Comparison of ENCODE assay signal across 9 mouse cellular contexts in the genomic region with DNA sequence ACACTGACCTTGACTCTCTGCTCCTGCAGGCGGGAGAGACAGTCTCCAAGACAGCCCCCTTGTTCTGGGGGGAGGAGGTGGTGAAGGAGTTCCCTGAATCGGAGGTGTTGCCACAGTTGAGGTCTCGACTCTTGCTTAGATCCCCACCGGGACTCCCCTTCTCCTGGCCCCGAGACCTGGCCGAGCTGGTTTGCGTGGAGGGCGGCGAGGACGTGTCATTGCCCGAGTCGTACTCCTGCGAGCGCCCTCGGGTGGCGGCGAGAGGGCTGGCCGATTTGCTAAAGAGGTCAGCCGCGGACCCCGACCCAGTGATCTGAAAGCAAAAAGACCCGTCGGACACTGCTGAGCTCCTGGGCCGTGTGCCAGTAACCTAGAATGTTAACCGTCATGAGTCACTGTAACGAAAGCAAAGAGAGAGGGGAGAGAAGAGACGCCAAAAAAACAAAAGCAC. TPM values are rescaled to one million over a fixed set of nuclear protein-coding genes. Genes with fewer than 3 reads are reported as not detected.
DNase-seq lines count a peak whose midpoint lies in the region; ATAC-seq and TF ChIP-seq lines count a peak whose summit lies in the region.
"Had no signal": no experiment of that assay in that cellular context is flagged by ENCODE, and none has a peak within 500 bp of the region (broad histone marks: within the 10 kb centered on the region; RNA-seq: fewer than 3 reads in every experiment).

No protein-coding gene starts in this region.

- WGBS in forebrain, postnatal 0 days, result 9% methylated on average over 27 of the region's 27 CpGs
- WGBS in limb, embryonic 10.5 days, result 7% methylated on average over 27 of the region's 27 CpGs
- 4% methylated on average over 27 of the region's 27 CpGs for WGBS in midbrain, embryonic 11.5 days
- 2% methylated on average over 27 of the region's 27 CpGs for WGBS in stomach, embryonic 15.5 days

- H3K4me2 ChIP-seq in forebrain, postnatal 0 days (ENCODE audit: low read depth), result peak overlapping the region; percentile 23; the same call in 1 of the 2 replicates
- peak overlapping the region; percentile 38; the same call in 1 of the 2 replicates for H3K4me2 ChIP-seq in midbrain, embryonic 11.5 days
- H3K4me2 ChIP-seq in stomach, embryonic 15.5 days, result peak overlapping the region; percentile 67

- peak; percentile 80 for DNase-seq in R1 (ENCODE audit: low read depth, low spot score)
- DNase-seq in cerebellum, adult 18-20 months, result peak; percentile 53 to 59
- DNase-seq in forebrain, postnatal 0 days, result no peak
- peak; percentile 76 for DNase-seq in limb, embryonic 10.5 days (ENCODE audit: low spot score)
- peak; percentile 94 for DNase-seq in midbrain, embryonic 11.5 days (ENCODE audit: low spot score, missing footprints)

- ATAC-seq in forebrain, postnatal 0 days, result no peak
- ATAC-seq in hematopoietic stem cell, adult 5-6 weeks (replicated peaks in 1 of 2; ENCODE audit: insufficient read depth in 1 of 2, low FRiP score in 2 of 2, low TSS enrichment in 1 of 2, low read depth in 1 of 2, poor library complexity in 2 of 2, severe bottlenecking in 2 of 2), result peak; percentile 7 to 60; a peak in 2 of 4 replicates
- ATAC-seq in midbrain, embryonic 11.5 days (ENCODE audit: low FRiP score), result 0 out of 2 replicates have a peak, but pooled peaks have one; percentile 40
- no peak for ATAC-seq in stomach, embryonic 15.5 days (ENCODE audit: insufficient read depth, low FRiP score, low read depth)
- no peak for ATAC-seq in erythroid progenitor cell, adult 5-6 weeks (replicated peaks; ENCODE audit: low FRiP score, poor library complexity, severe bottlenecking)

- no peaks in the 10 kb centered on the region for H3K27me3 ChIP-seq in forebrain, postnatal 0 days (ENCODE audit: insufficient read depth, low read length)
- H3K27me3 ChIP-seq in limb, embryonic 10.5 days (ENCODE audit: low read depth, poor library complexity, severe bottlenecking), result peaks cover 20% of the 10 kb centered on the region
- no peaks in the 10 kb centered on the region for H3K27me3 ChIP-seq in midbrain, embryonic 11.5 days (ENCODE audit: control insufficient read depth, insufficient read depth, low read length)
- no peaks in the 10 kb centered on the region for H3K27me3 ChIP-seq in stomach, embryonic 15.5 days (replicated peaks)

- no peaks in the 10 kb centered on the region for H3K9me3 ChIP-seq in forebrain, postnatal 0 days (ENCODE audit: low read length)
- H3K9me3 ChIP-seq in limb, embryonic 10.5 days (replicated peaks), result no peaks in the 10 kb centered on the region
- no peaks in the 10 kb centered on the region for H3K9me3 ChIP-seq in midbrain, embryonic 11.5 days (ENCODE audit: control insufficient read depth, low read length)
- no peaks in the 10 kb centered on the region for H3K9me3 ChIP-seq in stomach, embryonic 15.5 days

- H3K4me3 ChIP-seq in forebrain, postnatal 0 days (ENCODE audit: low read depth, low read length), result no peak overlapping the region
- peak overlapping the region; percentile 43 for H3K4me3 ChIP-seq in limb, embryonic 10.5 days
- no peak overlapping the region for H3K4me3 ChIP-seq in midbrain, embryonic 11.5 days (ENCODE audit: low read depth, low read length)
- peak overlapping the region; percentile 38 for H3K4me3 ChIP-seq in stomach, embryonic 15.5 days (replicated peaks)
- H3K4me3 ChIP-seq: erythroblast, embryonic 14.5 days had no signal

- peaks cover 17% of the 10 kb centered on the region for H3K36me3 ChIP-seq in forebrain, postnatal 0 days (ENCODE audit: insufficient read depth)
- H3K36me3 ChIP-seq in limb, embryonic 10.5 days, result no peaks in the 10 kb centered on the region
- H3K36me3 ChIP-seq in midbrain, embryonic 11.5 days (ENCODE audit: control insufficient read depth, insufficient read depth, low read length), result no peaks in the 10 kb centered on the region
- no peaks in the 10 kb centered on the region for H3K36me3 ChIP-seq in stomach, embryonic 15.5 days

- 0 out of 2 replicates have a peak, but pooled peaks cover 3% of the 10 kb centered on the region for H3K4me1 ChIP-seq in forebrain, postnatal 0 days (ENCODE audit: insufficient read depth)
- H3K4me1 ChIP-seq in limb, embryonic 10.5 days, result peaks cover 20% of the 10 kb centered on the region
- H3K4me1 ChIP-seq in midbrain, embryonic 11.5 days (ENCODE audit: control insufficient read depth, insufficient read depth, low read length), result 0 out of 2 replicates have a peak, but pooled peaks cover 3% of the 10 kb centered on the region
- peaks cover 5% of the 10 kb centered on the region for H3K4me1 ChIP-seq in stomach, embryonic 15.5 days

- H3K9ac ChIP-seq in forebrain, postnatal 0 days, result no peak overlapping the region
- H3K9ac ChIP-seq in midbrain, embryonic 11.5 days (ENCODE audit: low read length), result peak overlapping the region; percentile 1; the same call in 1 of the 2 replicates
- H3K9ac ChIP-seq in stomach, embryonic 15.5 days, result peak overlapping the region; percentile 22; the same call in 1 of the 2 replicates

- peak; percentile 60 for TF ChIP-seq CTCF in forebrain, postnatal 0 days (IDR thresholded peaks at IDR 0.05; ENCODE audit: low read depth)

- H3K27ac ChIP-seq in forebrain, postnatal 0 days (ENCODE audit: low read depth, low read length), result no peak overlapping the region
- H3K27ac ChIP-seq in limb, embryonic 10.5 days, result no peak overlapping the region
- H3K27ac ChIP-seq in midbrain, embryonic 11.5 days (ENCODE audit: low read depth, low read length), result no peak overlapping the region
- peak overlapping the region; percentile 11; the same call in 1 of the 2 replicates for H3K27ac ChIP-seq in stomach, embryonic 15.5 days

RNA-seq across cellular contexts. Expression of a gene that starts 30.8 kb away (rescaled TPM):
- total RNA-seq in forebrain, postnatal 0 days (2014; rRNA removed), result 13.2 and 14.0 TPM in 2 replicates
- 8.6 and 10.6 TPM in 2 replicates for polyA plus RNA-seq in forebrain, postnatal 0 days (2015; fragmentation: Nextera tagmentation; extraction: Ambion mirVana)
- 0.88 TPM in 1 of 2 replicates, not detected in the other for total RNA-seq in hematopoietic stem cell, adult 5-6 weeks (2017)
- polyA plus RNA-seq in limb, embryonic 10.5 days (2016; fragmentation: Nextera tagmentation; extraction: Ambion mirVana), result 8.8 and 9.7 TPM in 2 replicates
- polyA plus RNA-seq in midbrain, embryonic 11.5 days (2014; fragmentation: Nextera tagmentation; extraction: Ambion mirVana), result 5.5 and 6.1 TPM in 2 replicates
- polyA plus RNA-seq in stomach, embryonic 15.5 days (2015; fragmentation: Nextera tagmentation; extraction: Ambion mirVana), result 23.0 and 27.2 TPM in 2 replicates
- total RNA-seq in erythroid progenitor cell, adult 5-6 weeks (2015; ENCODE audit: low replicate concordance), result not detected in 2 replicates
- not detected in 2 replicates for total RNA-seq in erythroid progenitor cell, adult 5-6 weeks (2017; ENCODE audit: low replicate concordance)
- polyA plus RNA-seq: erythroblast, embryonic 14.5 days had no signal

Comparison
In these comparisons a context has a peak if more than half of its experiments do, and no peak if none do; other contexts are left out.
1. ATAC-seq: peak in hematopoietic stem cell, adult 5-6 weeks (2 of 2) and midbrain, embryonic 11.5 days (single experiment); none in forebrain, postnatal 0 days (single experiment), stomach, embryonic 15.5 days (single experiment) and erythroid progenitor cell, adult 5-6 weeks (single experiment).
2. H3K4me3 ChIP-seq: peak in limb, embryonic 10.5 days (single experiment) and stomach, embryonic 15.5 days (single experiment); none in forebrain, postnatal 0 days (single experiment) and midbrain, embryonic 11.5 days (single experiment).
3. Peak in every context shown above with its lines, with median percentiles within 50 percentile points of each other: H3K4me2 ChIP-seq.